Mouse (Mus musculus): ENCODE measurements around the gene Kl.

The Kl gene

GRCm38 (mm10) chr5:150952328-150952668, at the start of gene Kl:
Kl (plus strand) TSS chr5:150952607.
- DNase-seq: peak; percentile 85

GRCm38 (mm10) chr5:150906053-150907040, 46.1 kb upstream of the Kl start:
- no peak for DNase-seq

GRCm38 (mm10) chr5:150912156-150912555, 40.3 kb upstream of the Kl start:
- peak; percentile 79 for DNase-seq

- DNase-seq: peak; percentile 85
Measured at GRCm38 (mm10) chr5:150912656-150913055, 39.8 kb upstream of the Kl start.

GRCm38 (mm10) chr5:150915080-150916055, 37.0 kb upstream of the Kl start:
- DNase-seq: peak; percentile 35

GRCm38 (mm10) chr5:150917131-150917858, 35.1 kb upstream of the Kl start:
- DNase-seq: peak; percentile 84

GRCm38 (mm10) chr5:150918599-150918998, 33.8 kb upstream of the Kl start:
- DNase-seq: no peak

GRCm38 (mm10) chr5:150919269-150919668, 33.1 kb upstream of the Kl start:
- DNase-seq: no peak

GRCm38 (mm10) chr5:150919961-150920360, 32.4 kb upstream of the Kl start:
- DNase-seq: no peak

- DNase-seq: no peak
Measured at GRCm38 (mm10) chr5:150929406-150929805, 23.0 kb upstream of the Kl start.

- DNase-seq: peak; percentile 58
Measured at GRCm38 (mm10) chr5:150932596-150932995, 19.8 kb upstream of the Kl start.

GRCm38 (mm10) chr5:150936213-150936612, 16.2 kb upstream of the Kl start:
- no peak for DNase-seq

GRCm38 (mm10) chr5:150936807-150937206, 15.6 kb upstream of the Kl start:
- no peak for DNase-seq

GRCm38 (mm10) chr5:150937501-150937900, 14.9 kb upstream of the Kl start:
- no peak for DNase-seq

- no peak for DNase-seq
Measured at GRCm38 (mm10) chr5:150945576-150945975, 6.8 kb upstream of the Kl start.

- DNase-seq: no peak
Measured at GRCm38 (mm10) chr5:150949131-150949530, 3.3 kb upstream of the Kl start.

GRCm38 (mm10) chr5:150951325-150951724, 1.1 kb upstream of the Kl start:
- no peak for DNase-seq

- DNase-seq: peak; percentile 75
Measured at GRCm38 (mm10) chr5:150952669-150953521, 488 bp downstream of the Kl start.

- peak; percentile 88 for DNase-seq
Measured at GRCm38 (mm10) chr5:150954791-150955190, 2.4 kb downstream of the Kl start.

- peak; percentile 82 for DNase-seq
Measured at GRCm38 (mm10) chr5:150959861-150960260, 7.5 kb downstream of the Kl start.

GRCm38 (mm10) chr5:150961615-150962014, 9.2 kb downstream of the Kl start:
- no peak for DNase-seq

- no peak for DNase-seq
Measured at GRCm38 (mm10) chr5:150962756-150963155, 10.3 kb downstream of the Kl start.

Measured in kidney, adult 9 months (tissue).